25 mouse cellular contexts compared by ENCODE assay signal in the genomic region with DNA sequence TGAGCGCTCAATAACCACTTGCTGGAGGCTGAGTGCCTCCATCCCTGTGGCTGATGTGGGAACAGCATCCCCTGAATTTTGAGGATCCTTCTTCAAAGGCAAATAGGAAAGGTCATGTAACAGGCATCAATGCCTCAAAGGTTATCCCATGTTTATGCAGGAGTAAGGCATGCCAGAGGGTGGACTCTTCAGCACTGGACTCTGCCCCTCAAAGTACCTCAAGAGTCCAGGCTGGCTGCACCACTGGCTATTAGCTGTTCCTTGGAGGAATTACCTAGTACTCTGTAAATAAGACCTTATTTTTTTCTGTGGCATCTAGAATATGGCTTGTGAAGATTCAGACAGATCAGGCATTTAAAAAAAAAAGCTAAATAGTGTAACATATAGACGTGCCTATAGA.
DNase-seq lines count a peak whose midpoint lies in the region; ATAC-seq and TF ChIP-seq lines count a peak whose summit lies in the region.
"Had no signal": no experiment of that assay in that cellular context is flagged by ENCODE, and none has a peak within 500 bp of the region (broad histone marks: within the 10 kb centered on the region; RNA-seq: fewer than 3 reads in every experiment).

No protein-coding gene starts in this region.

- H3K4me1 ChIP-seq in kidney, adult 2 months (ENCODE audit: control insufficient read depth, insufficient read depth, low read length), result peaks cover 9% of the 10 kb centered on the region; the same call in 1 of the 2 replicates
- no peaks in the 10 kb centered on the region for H3K4me1 ChIP-seq in kidney, embryonic 15.5 days
- H3K4me1 ChIP-seq: embryonic facial prominence, embryonic 12.5 days; embryonic facial prominence, embryonic 15.5 days; hindbrain, embryonic 10.5 days; hindbrain, embryonic 13.5 days had no signal

- no peak overlapping the region for H3K9ac ChIP-seq in kidney, embryonic 15.5 days
- H3K9ac ChIP-seq: embryonic facial prominence, embryonic 12.5 days; embryonic facial prominence, embryonic 15.5 days; forebrain, postnatal 0 days; heart, embryonic 12.5 days; heart, embryonic 15.5 days; hindbrain, embryonic 13.5 days had no signal

- WGBS in kidney, adult 2 months, result 95% methylated on average over 2 of the region's 2 CpGs
- 93% methylated on average over 2 of the region's 2 CpGs for WGBS in kidney, embryonic 15.5 days

- no peak for TF ChIP-seq POLR2A in kidney, adult 2 months (IDR thresholded peaks at IDR 0.05; ENCODE audit: low read depth, low read length)

- no peak for TF ChIP-seq CTCF in kidney, adult 2 months (conservative IDR thresholded peaks at IDR 0.05; ENCODE audit: insufficient read depth, insufficient read length, low read depth, low read length)
- 0 out of 2 replicates have a peak, but pooled peaks have one; percentile 9 for TF ChIP-seq CTCF in layer of hippocampus, adult 2 months (conservative IDR thresholded peaks at IDR 0.05)

- no peaks in the 10 kb centered on the region for H3K9me3 ChIP-seq in kidney, embryonic 15.5 days (replicated peaks)
- H3K9me3 ChIP-seq: embryonic facial prominence, embryonic 12.5 days; embryonic facial prominence, embryonic 15.5 days; heart, embryonic 12.5 days; heart, embryonic 15.5 days; hindbrain, embryonic 10.5 days; hindbrain, embryonic 13.5 days had no signal

- DNase-seq in kidney, adult 2 months, result peak; percentile 56
- DNase-seq in layer of hippocampus, adult 2 months (ENCODE audit: low spot score in 2 of 2), result no peak
- DNase-seq in layer of hippocampus, postnatal 25 days (ENCODE audit: extremely low spot score in 1 of 2, low spot score in 1 of 2), result no peak
- peak; percentile 37 to 64 for DNase-seq in kidney, postnatal 36 days
- DNase-seq: adrenal gland, adult 2 months; adrenal gland, postnatal 14 days; cerebellum, adult 11 months; cerebellum, adult 2 months; cerebellum, adult 9-11 months; cerebellum, postnatal 25 days; forebrain, postnatal 0 days; gastrocnemius, postnatal 25 days; heart, adult 18-20 months; heart, postnatal 10 days; heart, postnatal 36 days had no signal

- no peak overlapping the region for H3K4me2 ChIP-seq in kidney, embryonic 15.5 days
- H3K4me2 ChIP-seq: embryonic facial prominence, embryonic 12.5 days; embryonic facial prominence, embryonic 15.5 days; heart, embryonic 12.5 days; heart, embryonic 15.5 days; hindbrain, embryonic 13.5 days had no signal

- no peaks in the 10 kb centered on the region for H3K27me3 ChIP-seq in kidney, adult 2 months (replicated peaks; ENCODE audit: control insufficient read depth, insufficient read depth, low read length)
- no peaks in the 10 kb centered on the region for H3K27me3 ChIP-seq in kidney, embryonic 15.5 days
- H3K27me3 ChIP-seq: embryonic facial prominence, embryonic 12.5 days; embryonic facial prominence, embryonic 15.5 days; heart, embryonic 15.5 days; hindbrain, embryonic 13.5 days had no signal

- ATAC-seq in kidney, embryonic 15.5 days (replicated peaks; ENCODE audit: low FRiP score), result no peak
- no peak for ATAC-seq in frontal cortex, adult (ENCODE audit: low TSS enrichment)
- ATAC-seq: CD4-positive, CD25-positive, alpha-beta regulatory T cell, adult 4 months; forebrain, embryonic 14.5 days; forebrain, postnatal 0 days had no signal

- H3K27ac ChIP-seq in kidney, adult 2 months (ENCODE audit: insufficient read depth, low read depth, low read length), result no peak overlapping the region
- no peak overlapping the region for H3K27ac ChIP-seq in kidney, embryonic 15.5 days
- H3K27ac ChIP-seq in layer of hippocampus, adult 2 months, result no peak overlapping the region
- H3K27ac ChIP-seq: embryonic facial prominence, embryonic 12.5 days; embryonic facial prominence, embryonic 15.5 days; heart, embryonic 15.5 days; hindbrain, embryonic 10.5 days; hindbrain, embryonic 13.5 days had no signal

- no peak overlapping the region for H3K4me3 ChIP-seq in kidney, adult 2 months (ENCODE audit: insufficient read depth, low read depth, low read length)
- no peak overlapping the region for H3K4me3 ChIP-seq in kidney, embryonic 15.5 days (replicated peaks)
- H3K4me3 ChIP-seq in layer of hippocampus, adult 2 months, result no peak overlapping the region
- H3K4me3 ChIP-seq: embryonic facial prominence, embryonic 12.5 days; embryonic facial prominence, embryonic 15.5 days; heart, embryonic 12.5 days; heart, embryonic 15.5 days; hindbrain, embryonic 10.5 days; hindbrain, embryonic 13.5 days had no signal

- no peaks in the 10 kb centered on the region; the same call in 1 of the 2 replicates for H3K36me3 ChIP-seq in kidney, adult 2 months (ENCODE audit: control insufficient read depth, insufficient read depth, low read length)
- H3K36me3 ChIP-seq in kidney, embryonic 15.5 days, result peaks cover 17% of the 10 kb centered on the region
- H3K36me3 ChIP-seq: embryonic facial prominence, embryonic 12.5 days; heart, embryonic 12.5 days; heart, embryonic 15.5 days; hindbrain, embryonic 10.5 days; hindbrain, embryonic 13.5 days had no signal

Comparison
In these comparisons a context has a peak if more than half of its experiments do, and no peak if none do; other contexts are left out.
1. DNase-seq: peak in kidney, adult 2 months (single experiment) and kidney, postnatal 36 days (2 of 2); none in layer of hippocampus, adult 2 months (0 of 2) and layer of hippocampus, postnatal 25 days (0 of 2).